Mouse (Mus musculus): ENCODE results near the gene Lin7a.

Lin7a gene

GRCm38 (mm10) chr10:107271321-107272130 is at the start of gene Lin7a:
Gene Lin7a, plus strand, starts transcription at chr10:107271686.
- peak; percentile 81 to 82 for DNase-seq

GRCm38 (mm10) chr10:107221726-107222125 is 49.8 kb upstream of the Lin7a start:
- no peak for DNase-seq

- no peak for DNase-seq
These were observed 48.9 kb upstream of the Lin7a start for GRCm38 (mm10) chr10:107222406-107223185.

GRCm38 (mm10) chr10:107223186-107223440 is 48.4 kb upstream of the Lin7a start:
- DNase-seq = no peak

GRCm38 (mm10) chr10:107223821-107224220 is 47.7 kb upstream of the Lin7a start:
- no peak for DNase-seq

- no peak for DNase-seq
These were observed 46.7 kb upstream of the Lin7a start for GRCm38 (mm10) chr10:107224596-107225330.

- no peak for DNase-seq
These were observed 46.1 kb upstream of the Lin7a start for GRCm38 (mm10) chr10:107225331-107225835.

- no peak for DNase-seq
These were observed 45.6 kb upstream of the Lin7a start for GRCm38 (mm10) chr10:107225871-107226270.

- no peak for DNase-seq
These were observed 43.6 kb upstream of the Lin7a start for GRCm38 (mm10) chr10:107227901-107228300.

GRCm38 (mm10) chr10:107228776-107229175 is 42.7 kb upstream of the Lin7a start:
- no peak for DNase-seq

GRCm38 (mm10) chr10:107229416-107229815 is 42.1 kb upstream of the Lin7a start:
- no peak for DNase-seq

GRCm38 (mm10) chr10:107230081-107230850 is 41.2 kb upstream of the Lin7a start:
- no peak for DNase-seq

- no peak for DNase-seq
These were observed 40.7 kb upstream of the Lin7a start for GRCm38 (mm10) chr10:107230851-107231130.

- DNase-seq = no peak
These were observed 40.0 kb upstream of the Lin7a start for GRCm38 (mm10) chr10:107231421-107232010.

GRCm38 (mm10) chr10:107232491-107233110 is 38.9 kb upstream of the Lin7a start:
- no peak for DNase-seq

- DNase-seq = no peak
These were observed 38.3 kb upstream of the Lin7a start for GRCm38 (mm10) chr10:107233221-107233620.

GRCm38 (mm10) chr10:107233825-107234224 is 37.7 kb upstream of the Lin7a start:
- no peak for DNase-seq

- DNase-seq = no peak
These were observed 36.8 kb upstream of the Lin7a start for GRCm38 (mm10) chr10:107234421-107235400.

- no peak for DNase-seq
These were observed 36.0 kb upstream of the Lin7a start for GRCm38 (mm10) chr10:107235496-107235895.

GRCm38 (mm10) chr10:107236211-107236610 is 35.3 kb upstream of the Lin7a start:
- DNase-seq = no peak

- DNase-seq = no peak
These were observed 34.4 kb upstream of the Lin7a start for GRCm38 (mm10) chr10:107237076-107237475.

Data from cerebellum, adult 18-20 months (tissue).